Mouse (Mus musculus): ENCODE measurements around the gene Ndufs8. TPM values are rescaled to one million over a fixed set of nuclear protein-coding genes. Genes with fewer than 3 reads are reported as not detected.

Gene Ndufs8
- total RNA-seq, 1 experiment from 2014 or later: 83.5 TPM

GRCm38 (mm10) chr19:3935032-3935895, 22.7 kb upstream of the Ndufs8 start, which contains the start of gene Unc93b1:
TSS of gene Unc93b1 (plus strand) at chr19:3935186.
- ATAC-seq (replicated peaks; ENCODE audit: low read depth, poor library complexity, severe bottlenecking): peak; percentile 85

- peak; percentile 14; the same call in 1 of the 2 replicates for ATAC-seq (replicated peaks; ENCODE audit: low read depth, poor library complexity, severe bottlenecking)
Measured at GRCm38 (mm10) chr19:3931716-3932115, 19.1 kb upstream of the Ndufs8 start.

- no peak for ATAC-seq (replicated peaks; ENCODE audit: low read depth, poor library complexity, severe bottlenecking)
Measured at GRCm38 (mm10) chr19:3930262-3931057, 17.9 kb upstream of the Ndufs8 start.

- peak; percentile 73 for ATAC-seq (replicated peaks; ENCODE audit: low read depth, poor library complexity, severe bottlenecking)
Measured at GRCm38 (mm10) chr19:3929211-3929941, 16.8 kb upstream of the Ndufs8 start, which contains the start of gene Aldh3b1. TSS of gene Aldh3b1 (minus strand) at chr19:3929808.

GRCm38 (mm10) chr19:3928779-3929178, 16.2 kb upstream of the Ndufs8 start:
- no peak for ATAC-seq (replicated peaks; ENCODE audit: low read depth, poor library complexity, severe bottlenecking)

- ATAC-seq (replicated peaks; ENCODE audit: low read depth, poor library complexity, severe bottlenecking): no peak
Measured at GRCm38 (mm10) chr19:3927989-3928388, 15.4 kb upstream of the Ndufs8 start.

- no peak for ATAC-seq (replicated peaks; ENCODE audit: low read depth, poor library complexity, severe bottlenecking)
Measured at GRCm38 (mm10) chr19:3926685-3927084, 14.1 kb upstream of the Ndufs8 start.

GRCm38 (mm10) chr19:3926279-3926678, 13.7 kb upstream of the Ndufs8 start:
- no peak for ATAC-seq (replicated peaks; ENCODE audit: low read depth, poor library complexity, severe bottlenecking)

- ATAC-seq (replicated peaks; ENCODE audit: low read depth, poor library complexity, severe bottlenecking): no peak
Measured at GRCm38 (mm10) chr19:3925859-3926258, 13.3 kb upstream of the Ndufs8 start.

- no peak for ATAC-seq (replicated peaks; ENCODE audit: low read depth, poor library complexity, severe bottlenecking)
Measured at GRCm38 (mm10) chr19:3924868-3925267, 12.3 kb upstream of the Ndufs8 start.

GRCm38 (mm10) chr19:3924190-3924589, 11.6 kb upstream of the Ndufs8 start:
- ATAC-seq (replicated peaks; ENCODE audit: low read depth, poor library complexity, severe bottlenecking): no peak

GRCm38 (mm10) chr19:3923586-3923985, 11.0 kb upstream of the Ndufs8 start:
- peak; percentile 54 for ATAC-seq (replicated peaks; ENCODE audit: low read depth, poor library complexity, severe bottlenecking)

- peak; percentile 42 for ATAC-seq (replicated peaks; ENCODE audit: low read depth, poor library complexity, severe bottlenecking)
Measured at GRCm38 (mm10) chr19:3922661-3923371, 10.2 kb upstream of the Ndufs8 start.

GRCm38 (mm10) chr19:3919928-3920327, 7.4 kb upstream of the Ndufs8 start:
- no peak for ATAC-seq (replicated peaks; ENCODE audit: low read depth, poor library complexity, severe bottlenecking)

GRCm38 (mm10) chr19:3916727-3917126, 4.2 kb upstream of the Ndufs8 start:
- no peak for ATAC-seq (replicated peaks; ENCODE audit: low read depth, poor library complexity, severe bottlenecking)

GRCm38 (mm10) chr19:3914535-3914934, 2.0 kb upstream of the Ndufs8 start:
- ATAC-seq (replicated peaks; ENCODE audit: low read depth, poor library complexity, severe bottlenecking): no peak

GRCm38 (mm10) chr19:3913692-3914091, 1.1 kb upstream of the Ndufs8 start:
- no peak for ATAC-seq (replicated peaks; ENCODE audit: low read depth, poor library complexity, severe bottlenecking)

- no peak for ATAC-seq (replicated peaks; ENCODE audit: low read depth, poor library complexity, severe bottlenecking)
Measured at GRCm38 (mm10) chr19:3910206-3910605, 2.4 kb downstream of the Ndufs8 start.

GRCm38 (mm10) chr19:3907876-3908660, 4.5 kb downstream of the Ndufs8 start:
- no peak for ATAC-seq (replicated peaks; ENCODE audit: low read depth, poor library complexity, severe bottlenecking)

Measured in common myeloid progenitor, adult 5-6 weeks (primary cell).